Mouse (Mus musculus): Measurements from ENCODE around the gene Zbtb9. TPM values are rescaled to one million over a fixed set of nuclear protein-coding genes. Genes with fewer than 3 reads are reported as not detected.
A peak's percentile ranks its signal among the peaks of the same experiment; 100 is the strongest.

Zbtb9 gene
- total RNA-seq, 2 experiments from 2014 or later = 17.7 to 18.8 TPM

DNA sequence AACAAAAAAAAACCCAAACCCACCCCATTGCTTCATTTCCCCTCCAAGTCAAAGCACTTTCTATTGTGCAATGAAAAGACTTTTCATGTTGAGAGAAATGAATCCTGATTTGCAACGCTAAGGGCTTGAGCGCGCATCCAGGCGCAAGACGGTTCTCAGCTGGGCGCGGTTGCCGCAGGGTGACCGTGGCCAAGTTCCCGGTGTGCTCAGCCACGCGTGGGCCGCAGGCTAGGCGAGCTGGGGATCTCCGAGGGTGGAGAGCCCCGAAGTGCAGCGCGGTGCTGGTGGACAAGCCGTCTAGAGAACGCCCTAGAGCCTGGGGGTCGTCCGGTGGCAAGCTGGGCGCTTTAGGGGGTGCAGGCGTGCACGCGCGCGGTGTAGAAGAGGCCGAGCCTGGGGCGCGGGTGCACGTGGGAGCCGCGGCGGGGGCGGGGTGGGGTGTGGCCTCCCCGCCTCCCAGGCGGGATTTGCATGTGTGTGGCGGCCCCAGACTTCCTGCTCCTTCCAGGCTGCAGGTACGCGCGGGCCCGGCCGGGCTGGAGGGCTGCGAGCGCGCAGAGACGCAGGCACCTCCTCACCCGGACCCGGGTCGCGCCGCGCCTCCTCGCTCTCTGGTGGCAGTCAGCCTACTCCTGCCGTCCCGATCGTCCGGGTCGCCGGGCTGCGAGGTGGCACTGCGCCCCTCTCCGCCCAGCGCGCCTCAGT is 84.0 kb downstream of the Zbtb9 start, which contains the start of gene Itpr3:
Itpr3 (plus strand) TSS at position 493 of the 705 bp plus-strand sequence.
- intact Hi-C loops (cut with DNase I) = no loop called here
- DNase-seq (ENCODE audit: low spot score in 2 of 2) = peak in 1 of 2 experiments; percentile 24

- no peak for DNase-seq (ENCODE audit: low spot score in 2 of 2)
- intact Hi-C loops (cut with DNase I) = no loop called here
Measured at GRCm38 (mm10) chr17:27057517-27058055, 84.6 kb downstream of the Zbtb9 start.

Small RNAs within 50 kb of the gene (microRNA-seq; reads per million reads assigned to microRNA genes)
- gene Mir3083 = 15.8 to 26.5 reads per million in 2 experiments
- gene Mir6968 = 4.0 to 5.4 reads per million in 2 experiments

Other genes starting within 250 kb of the Zbtb9 start
- 10 to 100 TPM; 32.7 to 34.1 TPM for gene Bnip1, start 192.1 kb upstream of the Zbtb9 start, total RNA-seq (2021)
- gene Nkx2-5, start 128.2 kb upstream of the Zbtb9 start, total RNA-seq (2021) = not detected
- 1 to 10 TPM; 3.1 to 3.9 TPM for gene Kifc5b, start 56.1 kb upstream of the Zbtb9 start, total RNA-seq (2021)
- gene Phf1, start 40.1 kb upstream of the Zbtb9 start, total RNA-seq (2021) = 10 to 100 TPM; 24.8 to 25.0 TPM
- 100 to 1,000 TPM; 111 to 123 TPM for gene Cuta, start 33.6 kb upstream of the Zbtb9 start, total RNA-seq (2021)
- gene Syngap1, start 31.9 kb upstream of the Zbtb9 start, total RNA-seq (2021) = 100 to 1,000 TPM; 492 TPM
- gene Bak1, start 55.8 kb downstream of the Zbtb9 start, total RNA-seq (2021) = 10 to 100 TPM; 17.0 to 17.8 TPM
- 1 to 10 TPM; 1.9 to 2.0 TPM for gene Itpr3, start 84.1 kb downstream of the Zbtb9 start, total RNA-seq (2021)
- 100 to 1,000 TPM; 215 to 241 TPM for gene Uqcc2, start 160.7 kb downstream of the Zbtb9 start, total RNA-seq (2021)
- under 1 TPM; 0.32 to 0.44 TPM for gene Ip6k3, start 194.6 kb downstream of the Zbtb9 start, total RNA-seq (2021)
- gene Lemd2, start 231.3 kb downstream of the Zbtb9 start, total RNA-seq (2021) = 10 to 100 TPM; 39.9 to 44.1 TPM

Data from left cerebral cortex, postnatal 25 days (tissue).